Mouse (Mus musculus): ENCODE data around the gene Tmem253. TPM values are rescaled to one million over a fixed set of nuclear protein-coding genes. Genes with fewer than 3 reads are reported as not detected.

The Tmem253 gene
- polyA plus RNA-seq, 1 experiment from 2014 or later: 0.61 TPM

- Histone ChIP-seq H3K9ac (ENCODE audit: low read length) (no peak overlapping the region), H3K27me3 (ENCODE audit: control insufficient read depth, insufficient read depth, low read length) (no peaks in the 10 kb centered on the region), H3K4me3 (ENCODE audit: low read depth, low read length) (no peak overlapping the region), H3K4me2 (ENCODE audit: low read depth) (no peak overlapping the region; the same call in 1 of the 2 replicates), H3K36me3 (ENCODE audit: control insufficient read depth, insufficient read depth, low read length) (peaks cover 39% of the 10 kb centered on the region), H3K4me1 (ENCODE audit: control insufficient read depth, insufficient read depth, low read length) (peaks cover 20% of the 10 kb centered on the region), H3K27ac (ENCODE audit: low read depth, low read length) (0 out of 2 replicates have a peak overlapping the region, but pooled peaks have one; percentile 35), H3K9me3 (ENCODE audit: control insufficient read depth, low read length) (no peaks in the 10 kb centered on the region)
- ATAC-seq (ENCODE audit: insufficient read depth, low FRiP score, low TSS enrichment) (peak; percentile 77), DNase-seq (ENCODE audit: low spot score) (peak; percentile 75)
- WGBS: 33% methylated on average over 16 of the region's 16 CpGs
These were observed 11.4 kb upstream of the Tmem253 start for GRCm38 (mm10) chr14:52003981-52004495.

- no peak overlapping the region for H3K27ac ChIP-seq (ENCODE audit: low read depth, low read length)
- H3K4me2 ChIP-seq (ENCODE audit: low read depth): no peak overlapping the region
- no peaks in the 10 kb centered on the region for H3K27me3 ChIP-seq (ENCODE audit: control insufficient read depth, insufficient read depth, low read length)
- H3K4me1 ChIP-seq (ENCODE audit: control insufficient read depth, insufficient read depth, low read length): peaks cover 31% of the 10 kb centered on the region
- no peaks in the 10 kb centered on the region for H3K9me3 ChIP-seq (ENCODE audit: control insufficient read depth, low read length)
- ATAC-seq (ENCODE audit: insufficient read depth, low FRiP score, low TSS enrichment) (no peak), DNase-seq (ENCODE audit: low spot score) (no peak)
- no peak overlapping the region for H3K4me3 ChIP-seq (ENCODE audit: low read depth, low read length)
- H3K36me3 ChIP-seq (ENCODE audit: control insufficient read depth, insufficient read depth, low read length): peaks cover 36% of the 10 kb centered on the region
- H3K9ac ChIP-seq (ENCODE audit: low read length): peak overlapping the region; percentile 6; the same call in 1 of the 2 replicates
- WGBS: 82% methylated on average over 7 of the region's 7 CpGs
These were observed 10.3 kb upstream of the Tmem253 start for GRCm38 (mm10) chr14:52005141-52005540.

- peaks cover 35% of the 10 kb centered on the region for H3K36me3 ChIP-seq (ENCODE audit: control insufficient read depth, insufficient read depth, low read length)
- no peak overlapping the region; the same call in 1 of the 2 replicates for H3K9ac ChIP-seq (ENCODE audit: low read length)
- H3K27ac ChIP-seq (ENCODE audit: low read depth, low read length): no peak overlapping the region
- no peaks in the 10 kb centered on the region for H3K9me3 ChIP-seq (ENCODE audit: control insufficient read depth, low read length)
- no peak for DNase-seq (ENCODE audit: low spot score)
- no peak overlapping the region for H3K4me3 ChIP-seq (ENCODE audit: low read depth, low read length)
- H3K27me3 ChIP-seq (ENCODE audit: control insufficient read depth, insufficient read depth, low read length): no peaks in the 10 kb centered on the region
- 79% methylated on average over 6 of the region's 6 CpGs for WGBS
- H3K4me2 ChIP-seq (ENCODE audit: low read depth): no peak overlapping the region
- ATAC-seq (ENCODE audit: insufficient read depth, low FRiP score, low TSS enrichment): no peak
- peaks cover 32% of the 10 kb centered on the region for H3K4me1 ChIP-seq (ENCODE audit: control insufficient read depth, insufficient read depth, low read length)
These were observed 9.8 kb upstream of the Tmem253 start for GRCm38 (mm10) chr14:52005616-52006015.

GRCm38 (mm10) chr14:52006241-52006640, 9.2 kb upstream of the Tmem253 start:
- Histone ChIP-seq H3K4me1 (ENCODE audit: control insufficient read depth, insufficient read depth, low read length) (peaks cover 37% of the 10 kb centered on the region), H3K9ac (ENCODE audit: low read length) (no peak overlapping the region)
- WGBS: 77% methylated on average over 7 of the region's 8 CpGs

GRCm38 (mm10) chr14:52006771-52007170, 8.7 kb upstream of the Tmem253 start:
- peaks cover 42% of the 10 kb centered on the region for H3K4me1 ChIP-seq (ENCODE audit: control insufficient read depth, insufficient read depth, low read length)
- DNase-seq (ENCODE audit: low spot score) (no peak), ATAC-seq (ENCODE audit: insufficient read depth, low FRiP score, low TSS enrichment) (no peak)
- H3K4me2 ChIP-seq (ENCODE audit: low read depth): no peak overlapping the region
- H3K27me3 ChIP-seq (ENCODE audit: control insufficient read depth, insufficient read depth, low read length): no peaks in the 10 kb centered on the region
- peaks cover 32% of the 10 kb centered on the region for H3K36me3 ChIP-seq (ENCODE audit: control insufficient read depth, insufficient read depth, low read length)
- no peaks in the 10 kb centered on the region for H3K9me3 ChIP-seq (ENCODE audit: control insufficient read depth, low read length)
- no peak overlapping the region for H3K4me3 ChIP-seq (ENCODE audit: low read depth, low read length)
- H3K27ac ChIP-seq (ENCODE audit: low read depth, low read length): no peak overlapping the region
- no peak overlapping the region for H3K9ac ChIP-seq (ENCODE audit: low read length)
- 97% methylated on average over 23 of the region's 23 CpGs for WGBS

More at GRCm38 (mm10) chr14:52006241-52006640, 9.2 kb upstream of the Tmem253 start:
- Histone ChIP-seq H3K4me3 (ENCODE audit: low read depth, low read length) (no peak overlapping the region), H3K4me2 (ENCODE audit: low read depth) (no peak overlapping the region), H3K36me3 (ENCODE audit: control insufficient read depth, insufficient read depth, low read length) (peaks cover 32% of the 10 kb centered on the region), H3K27ac (ENCODE audit: low read depth, low read length) (no peak overlapping the region), H3K27me3 (ENCODE audit: control insufficient read depth, insufficient read depth, low read length) (no peaks in the 10 kb centered on the region), H3K9me3 (ENCODE audit: control insufficient read depth, low read length) (no peaks in the 10 kb centered on the region)
- DNase-seq (ENCODE audit: low spot score) (peak; percentile 42), ATAC-seq (ENCODE audit: insufficient read depth, low FRiP score, low TSS enrichment) (no peak)

- H3K9me3 ChIP-seq (ENCODE audit: control insufficient read depth, low read length): no peaks in the 10 kb centered on the region
- peak overlapping the region; percentile 39; the same call in 1 of the 2 replicates for H3K9ac ChIP-seq (ENCODE audit: low read length)
- peak; percentile 8; the same call in 1 of the 2 replicates for ATAC-seq (ENCODE audit: insufficient read depth, low FRiP score, low TSS enrichment)
- WGBS: 58% methylated on average over 38 of the region's 38 CpGs
- H3K27ac ChIP-seq (ENCODE audit: low read depth, low read length): peak overlapping the region; percentile 24; the same call in 1 of the 2 replicates
- H3K4me2 ChIP-seq (ENCODE audit: low read depth): peak overlapping the region; percentile 47
- H3K4me1 ChIP-seq (ENCODE audit: control insufficient read depth, insufficient read depth, low read length): peaks cover 54% of the 10 kb centered on the region
- peak; percentile 91 for DNase-seq (ENCODE audit: low spot score)
- no peaks in the 10 kb centered on the region for H3K27me3 ChIP-seq (ENCODE audit: control insufficient read depth, insufficient read depth, low read length)
- H3K36me3 ChIP-seq (ENCODE audit: control insufficient read depth, insufficient read depth, low read length): peaks cover 23% of the 10 kb centered on the region
- H3K4me3 ChIP-seq (ENCODE audit: low read depth, low read length): peak overlapping the region; percentile 28; the same call in 1 of the 2 replicates
These were observed 6.9 kb upstream of the Tmem253 start for GRCm38 (mm10) chr14:52008321-52009203.

GRCm38 (mm10) chr14:52009361-52009760, 6.1 kb upstream of the Tmem253 start:
- Histone ChIP-seq H3K27ac (ENCODE audit: low read depth, low read length) (peak overlapping the region; percentile 24; the same call in 1 of the 2 replicates), H3K4me1 (ENCODE audit: control insufficient read depth, insufficient read depth, low read length) (peaks cover 50% of the 10 kb centered on the region), H3K9me3 (ENCODE audit: control insufficient read depth, low read length) (no peaks in the 10 kb centered on the region), H3K36me3 (ENCODE audit: control insufficient read depth, insufficient read depth, low read length) (peaks cover 23% of the 10 kb centered on the region), H3K4me3 (ENCODE audit: low read depth, low read length) (peak overlapping the region; percentile 28), H3K4me2 (ENCODE audit: low read depth) (peak overlapping the region; percentile 47), H3K27me3 (ENCODE audit: control insufficient read depth, insufficient read depth, low read length) (no peaks in the 10 kb centered on the region), H3K9ac (ENCODE audit: low read length) (peak overlapping the region; percentile 39; the same call in 1 of the 2 replicates)
- DNase-seq (ENCODE audit: low spot score) (no peak), ATAC-seq (ENCODE audit: insufficient read depth, low FRiP score, low TSS enrichment) (no peak)
- 43% methylated on average over 26 of the region's 26 CpGs for WGBS

- H3K4me1 ChIP-seq (ENCODE audit: control insufficient read depth, insufficient read depth, low read length): peaks cover 45% of the 10 kb centered on the region
- no peaks in the 10 kb centered on the region for H3K9me3 ChIP-seq (ENCODE audit: control insufficient read depth, low read length)
- peak overlapping the region; percentile 97 for H3K27ac ChIP-seq (ENCODE audit: low read depth, low read length)
- ATAC-seq (ENCODE audit: insufficient read depth, low FRiP score, low TSS enrichment) (no peak), DNase-seq (ENCODE audit: low spot score) (no peak)
- no peaks in the 10 kb centered on the region for H3K27me3 ChIP-seq (ENCODE audit: control insufficient read depth, insufficient read depth, low read length)
- H3K4me2 ChIP-seq (ENCODE audit: low read depth): peak overlapping the region; percentile 47
- WGBS: 49% methylated on average over 6 of the region's 6 CpGs
- peak overlapping the region; percentile 28 for H3K4me3 ChIP-seq (ENCODE audit: low read depth, low read length)
- peaks cover 23% of the 10 kb centered on the region for H3K36me3 ChIP-seq (ENCODE audit: control insufficient read depth, insufficient read depth, low read length)
- H3K9ac ChIP-seq (ENCODE audit: low read length): peak overlapping the region; percentile 69
These were observed 5.6 kb upstream of the Tmem253 start for GRCm38 (mm10) chr14:52009841-52010240.

Measured in neural tube, embryonic 11.5 days (tissue).